Comparison of ENCODE assay signal across 8 mouse cellular contexts in the genomic region with DNA sequence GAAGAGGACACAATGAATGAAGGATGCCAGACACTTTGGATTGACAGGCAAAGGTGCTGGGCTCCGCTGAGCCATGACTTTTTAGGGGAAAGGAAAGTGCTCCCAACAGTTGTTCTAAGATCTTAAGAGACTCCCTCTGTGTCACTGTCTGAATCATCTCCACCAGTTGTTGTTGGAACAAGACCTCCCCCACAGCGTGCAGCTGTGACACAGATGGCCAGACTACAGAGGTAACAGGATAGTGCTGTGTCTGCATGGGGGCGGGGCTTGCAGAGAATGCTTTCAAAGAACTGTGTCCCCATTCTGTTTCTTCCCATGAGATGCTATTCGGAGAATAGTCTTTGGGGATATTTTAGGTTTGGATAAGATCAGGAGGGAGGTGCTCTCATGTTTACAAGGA.
DNase-seq lines count a peak whose midpoint lies in the region; ATAC-seq and TF ChIP-seq lines count a peak whose summit lies in the region.
"Had no signal": no experiment of that assay in that cellular context is flagged by ENCODE, and none has a peak within 500 bp of the region (broad histone marks: within the 10 kb centered on the region; RNA-seq: fewer than 3 reads in every experiment).

No protein-coding gene starts in this region.

- ATAC-seq in limb, embryonic 12.5 days (ENCODE audit: insufficient number of reproducible peaks, insufficient read depth, low FRiP score, low TSS enrichment, low read depth) = peak; percentile 68; the same call in 1 of the 2 replicates

- no peak for TF ChIP-seq CTCF in cerebellum, adult 2 months (IDR thresholded peaks at IDR 0.05; ENCODE audit: borderline replicate concordance, insufficient read depth, low read depth, low read length)

- no peaks in the 10 kb centered on the region for H3K36me3 ChIP-seq in limb, embryonic 12.5 days
- H3K36me3 ChIP-seq in limb, embryonic 10.5 days = no peaks in the 10 kb centered on the region

- TF ChIP-seq POLR2A in cerebellum, adult 2 months (IDR thresholded peaks at IDR 0.05; ENCODE audit: borderline replicate concordance, insufficient read depth, low read length) = no peak

- no peaks in the 10 kb centered on the region for H3K9me3 ChIP-seq in limb, embryonic 12.5 days
- no peaks in the 10 kb centered on the region for H3K9me3 ChIP-seq in limb, embryonic 10.5 days (replicated peaks)

- H3K27ac ChIP-seq in limb, embryonic 12.5 days = no peak overlapping the region
- H3K27ac ChIP-seq in limb, embryonic 10.5 days = no peak overlapping the region
- no peak overlapping the region for H3K27ac ChIP-seq in cerebellum, adult 2 months (ENCODE audit: insufficient read depth, low read length)

- H3K27me3 ChIP-seq in limb, embryonic 12.5 days = no peaks in the 10 kb centered on the region
- H3K27me3 ChIP-seq in limb, embryonic 10.5 days (ENCODE audit: low read depth, poor library complexity, severe bottlenecking) = no peaks in the 10 kb centered on the region
- no peaks in the 10 kb centered on the region for H3K27me3 ChIP-seq in cerebellum, adult 2 months (ENCODE audit: control insufficient read depth, insufficient read depth, low read length)

- no peak overlapping the region for H3K9ac ChIP-seq in limb, embryonic 12.5 days (replicated peaks)

- H3K4me2 ChIP-seq in limb, embryonic 12.5 days = no peak overlapping the region

- WGBS in limb, embryonic 12.5 days = 24% methylated on average over 4 of the region's 4 CpGs
- WGBS in limb, embryonic 10.5 days = 24% methylated on average over 4 of the region's 4 CpGs
- 32% methylated on average over 4 of the region's 4 CpGs for WGBS in cerebellum, adult 2 months

- no peak for DNase-seq in limb, embryonic 10.5 days (ENCODE audit: low spot score)
- peak; percentile 29 for DNase-seq in embryo, embryonic 11.5 days (ENCODE audit: low read depth, low spot score)
- peak; percentile 33 to 53 for DNase-seq in frontal cortex, postnatal 25 days (ENCODE audit: low spot score in 2 of 2)
- DNase-seq in retina, postnatal 1 day = peak; percentile 36
- no peak for DNase-seq in spleen, adult 12 weeks (ENCODE audit: low spot score)
- DNase-seq in cerebellum, adult 2 months = no peak
- DNase-seq: cerebellum, postnatal 36 days had no signal

- H3K4me1 ChIP-seq in limb, embryonic 12.5 days (replicated peaks) = 0 out of 2 replicates have a peak, but pooled peaks cover 2% of the 10 kb centered on the region
- H3K4me1 ChIP-seq in limb, embryonic 10.5 days = peaks cover 4% of the 10 kb centered on the region
- no peaks in the 10 kb centered on the region for H3K4me1 ChIP-seq in cerebellum, adult 2 months (ENCODE audit: control insufficient read depth, insufficient read depth, low read length)

- no peak overlapping the region for H3K4me3 ChIP-seq in limb, embryonic 12.5 days (replicated peaks)
- no peak overlapping the region for H3K4me3 ChIP-seq in limb, embryonic 10.5 days
- no peak overlapping the region for H3K4me3 ChIP-seq in cerebellum, adult 2 months (replicated peaks; ENCODE audit: insufficient read depth, low read depth, low read length)

Comparison
In these comparisons a context has a peak if more than half of its experiments do, and no peak if none do; other contexts are left out.
1. DNase-seq: peak in embryo, embryonic 11.5 days (single experiment), frontal cortex, postnatal 25 days (2 of 2) and retina, postnatal 1 day (single experiment); none in limb, embryonic 10.5 days (single experiment), spleen, adult 12 weeks (single experiment) and cerebellum, adult 2 months (0 of 2).